Mouse (Mus musculus): Measurements from ENCODE around the gene Ccdc28b.

- no peak for TF ChIP-seq CTCF (IDR thresholded peaks at IDR 0.05; ENCODE audit: control insufficient read depth, insufficient read depth, low read length)
- no peak for TF ChIP-seq POLR2A (IDR thresholded peaks at IDR 0.05; ENCODE audit: borderline replicate concordance, control insufficient read depth, low read depth, low read length)
Measured at GRCm38 (mm10) chr4:129631867-129632266, 8.1 kb upstream of the Ccdc28b start.
